Mouse (Mus musculus) forebrain, embryonic 15.5 days (tissue): ENCODE data around the gene Ubap1. TPM values are rescaled to one million over a fixed set of nuclear protein-coding genes. Genes with fewer than 3 reads are reported as not detected.

Experiments used
- ATAC-seq: fragments of 200-750 bp; cut with Nextera tagmentation; replicated peaks from 2 replicates; pipeline ENCODE4 v1.8.0; 2017; ENCODE audit warnings: mild to moderate bottlenecking, moderate TSS enrichment, moderate library complexity
- H3K27ac ChIP-seq: fragments of 300-500 bp; sonication (generic); replicated peaks from 2 replicates; pipeline ENCODE4 v1.5.1; 2015; ENCODE audit warnings: mild to moderate bottlenecking, inconsistent platforms
- H3K27me3 ChIP-seq: fragments of 300-500 bp; sonication (generic); 2 replicates; pipeline ENCODE4 v1.6.1; 2015; ENCODE audit warnings: inconsistent platforms
- H3K36me3 ChIP-seq: fragments of 300-500 bp; sonication (generic); 2 replicates; pipeline ENCODE4 v1.6.1; 2015; ENCODE audit warnings: mild to moderate bottlenecking, inconsistent platforms
- H3K4me1 ChIP-seq: fragments of 300-500 bp; sonication (generic); 2 replicates; pipeline ENCODE4 v1.6.1; 2015; ENCODE audit warnings: inconsistent platforms
- H3K4me2 ChIP-seq: fragments of 300-500 bp; sonication (generic); replicated peaks from 2 replicates; pipeline ENCODE4 v1.6.1; 2015; ENCODE audit warnings: mild to moderate bottlenecking, inconsistent platforms
- H3K4me3 ChIP-seq: fragments of 300-500 bp; sonication (generic); 2 replicates; pipeline ENCODE4 v1.5.1; 2015; ENCODE audit warnings: mild to moderate bottlenecking, inconsistent platforms
- H3K9ac ChIP-seq: fragments of 300-500 bp; sonication (generic); replicated peaks from 2 replicates; pipeline ENCODE4 v1.6.1; 2015; ENCODE audit warnings: mild to moderate bottlenecking, inconsistent platforms
- H3K9me3 ChIP-seq: fragments of 300-500 bp; sonication (generic); 2 replicates; pipeline ENCODE4 v1.6.1; 2016; ENCODE audit warnings: inconsistent platforms
- WGBS: fragments of 180-500 bp; shearing (Covaris S2); methylation state at CpG from one replicate; pipeline ENCODE4 v1.1.7; 2015; ENCODE audit warnings: mixed read lengths; 5-methylcytosine and 5-hydroxymethylcytosine counted together
- polyA plus RNA-seq: library from polyadenylated mRNA; unstranded; fragments of >200 nt; fragmentation: Nextera tagmentation; extraction: Ambion mirVana; gene quantifications from 2 replicates; pipeline ENCODE4 v1.2.1, GENCODE M21; 2015

Ubap1 gene
- polyA plus RNA-seq, 1 experiment from 2014 or later, result 73.5 TPM

- WGBS, result 95% methylated on average over 3 of the region's 3 CpGs
Observed at GRCm38 (mm10) chr4:41361059-41361458, 12.3 kb downstream of the Ubap1 start.

GRCm38 (mm10) chr4:41368198-41368597 is 19.4 kb downstream of the Ubap1 start:
- H3K9me3 ChIP-seq, result no peaks in the 10 kb centered on the region
- H3K27ac ChIP-seq, result no peak overlapping the region
- H3K27me3 ChIP-seq, result no peaks in the 10 kb centered on the region
- no peaks in the 10 kb centered on the region for H3K4me1 ChIP-seq
- H3K4me2 ChIP-seq, result no peak overlapping the region
- H3K9ac ChIP-seq, result no peak overlapping the region
- peaks cover 13% of the 10 kb centered on the region; the same call in 1 of the 2 replicates for H3K36me3 ChIP-seq
- ATAC-seq, result no peak
- whole genome bisulfite sequencing, result 92% methylated on average over 4 of the region's 4 CpGs
- H3K4me3 ChIP-seq, result no peak overlapping the region

More at GRCm38 (mm10) chr4:41361059-41361458, 12.3 kb downstream of the Ubap1 start:
- H3K27ac ChIP-seq, result no peak overlapping the region
- no peak overlapping the region for H3K4me3 ChIP-seq
- H3K4me1 ChIP-seq, result peaks cover 15% of the 10 kb centered on the region
- ATAC-seq, result no peak
- no peaks in the 10 kb centered on the region for H3K36me3 ChIP-seq
- H3K9ac ChIP-seq, result no peak overlapping the region
- H3K27me3 ChIP-seq, result no peaks in the 10 kb centered on the region
- no peaks in the 10 kb centered on the region for H3K9me3 ChIP-seq
- H3K4me2 ChIP-seq, result no peak overlapping the region

GRCm38 (mm10) chr4:41369702-41370437 is 21.1 kb downstream of the Ubap1 start:
- WGBS, result 94% methylated on average over 9 of the region's 9 CpGs
- Histone ChIP-seq H3K4me3 (no peak overlapping the region), H3K9ac (no peak overlapping the region), H3K4me2 (no peak overlapping the region), H3K27ac (no peak overlapping the region), H3K36me3 (peaks cover 13% of the 10 kb centered on the region), H3K9me3 (no peaks in the 10 kb centered on the region), H3K27me3 (no peaks in the 10 kb centered on the region), H3K4me1 (no peaks in the 10 kb centered on the region)
- no peak for ATAC-seq

- Histone ChIP-seq H3K4me1 (no peaks in the 10 kb centered on the region), H3K27ac (no peak overlapping the region), H3K27me3 (no peaks in the 10 kb centered on the region), H3K4me2 (no peak overlapping the region), H3K9me3 (no peaks in the 10 kb centered on the region), H3K4me3 (no peak overlapping the region), H3K9ac (no peak overlapping the region), H3K36me3 (peaks cover 52% of the 10 kb centered on the region)
- ATAC-seq, result no peak
Observed at GRCm38 (mm10) chr4:41377567-41377966, 28.8 kb downstream of the Ubap1 start.

GRCm38 (mm10) chr4:41381213-41381950 is 32.6 kb downstream of the Ubap1 start:
- no peak overlapping the region for H3K27ac ChIP-seq
- H3K36me3 ChIP-seq, result peaks cover 51% of the 10 kb centered on the region
- no peaks in the 10 kb centered on the region for H3K27me3 ChIP-seq
- ATAC-seq, result no peak
- H3K9me3 ChIP-seq, result no peaks in the 10 kb centered on the region
- no peaks in the 10 kb centered on the region for H3K4me1 ChIP-seq
- H3K9ac ChIP-seq, result no peak overlapping the region
- no peak overlapping the region for H3K4me3 ChIP-seq
- no peak overlapping the region for H3K4me2 ChIP-seq
- WGBS, result 97% methylated on average over 5 of the region's 5 CpGs

- Histone ChIP-seq H3K4me3 (no peak overlapping the region), H3K9me3 (no peaks in the 10 kb centered on the region), H3K27me3 (no peaks in the 10 kb centered on the region), H3K9ac (no peak overlapping the region), H3K4me1 (no peaks in the 10 kb centered on the region), H3K4me2 (no peak overlapping the region), H3K27ac (no peak overlapping the region), H3K36me3 (peaks cover 40% of the 10 kb centered on the region)
- no peak for ATAC-seq
- WGBS, result 83% methylated on average over 1 of the region's 1 CpGs
Observed at GRCm38 (mm10) chr4:41386412-41386975, 37.7 kb downstream of the Ubap1 start.

GRCm38 (mm10) chr4:41387755-41388469 is 39.1 kb downstream of the Ubap1 start:
- H3K27ac ChIP-seq, result no peak overlapping the region
- peaks cover 45% of the 10 kb centered on the region for H3K36me3 ChIP-seq
- no peak overlapping the region for H3K4me3 ChIP-seq
- ATAC-seq, result no peak
- no peaks in the 10 kb centered on the region for H3K9me3 ChIP-seq
- no peak overlapping the region for H3K9ac ChIP-seq
- H3K4me1 ChIP-seq, result no peaks in the 10 kb centered on the region
- H3K27me3 ChIP-seq, result no peaks in the 10 kb centered on the region
- H3K4me2 ChIP-seq, result no peak overlapping the region
- WGBS, result 84% methylated on average over 7 of the region's 7 CpGs

- peaks cover 40% of the 10 kb centered on the region for H3K36me3 ChIP-seq
- no peak overlapping the region for H3K9ac ChIP-seq
- ATAC-seq, result no peak
- H3K27me3 ChIP-seq, result no peaks in the 10 kb centered on the region
- no peaks in the 10 kb centered on the region for H3K9me3 ChIP-seq
- H3K27ac ChIP-seq, result no peak overlapping the region
- no peaks in the 10 kb centered on the region for H3K4me1 ChIP-seq
- no peak overlapping the region for H3K4me2 ChIP-seq
- 84% methylated on average over 5 of the region's 5 CpGs for WGBS
- H3K4me3 ChIP-seq, result no peak overlapping the region
Observed at GRCm38 (mm10) chr4:41388616-41389015, 39.8 kb downstream of the Ubap1 start.

GRCm38 (mm10) chr4:41389240-41389639 is 40.4 kb downstream of the Ubap1 start:
- Histone ChIP-seq H3K4me1 (no peaks in the 10 kb centered on the region), H3K36me3 (peaks cover 43% of the 10 kb centered on the region), H3K9me3 (no peaks in the 10 kb centered on the region), H3K9ac (no peak overlapping the region), H3K4me2 (no peak overlapping the region), H3K27ac (no peak overlapping the region), H3K27me3 (no peaks in the 10 kb centered on the region), H3K4me3 (no peak overlapping the region)
- no peak for ATAC-seq
- WGBS, result 91% methylated on average over 5 of the region's 5 CpGs

GRCm38 (mm10) chr4:41390122-41390521 is 41.3 kb downstream of the Ubap1 start:
- peak; percentile 64 for ATAC-seq
- WGBS, result 32% methylated on average over 3 of the region's 3 CpGs

GRCm38 (mm10) chr4:41391015-41391414 is 42.2 kb downstream of the Ubap1 start:
- Histone ChIP-seq H3K9ac (no peak overlapping the region), H3K4me1 (no peaks in the 10 kb centered on the region), H3K4me2 (no peak overlapping the region), H3K36me3 (peaks cover 58% of the 10 kb centered on the region), H3K9me3 (no peaks in the 10 kb centered on the region), H3K27ac (no peak overlapping the region), H3K4me3 (no peak overlapping the region), H3K27me3 (no peaks in the 10 kb centered on the region)
- 87% methylated on average over 2 of the region's 2 CpGs for WGBS
- ATAC-seq, result no peak

More at GRCm38 (mm10) chr4:41390122-41390521, 41.3 kb downstream of the Ubap1 start:
- no peaks in the 10 kb centered on the region for H3K27me3 ChIP-seq
- no peaks in the 10 kb centered on the region for H3K9me3 ChIP-seq
- H3K4me2 ChIP-seq, result no peak overlapping the region
- peaks cover 49% of the 10 kb centered on the region for H3K36me3 ChIP-seq
- no peak overlapping the region for H3K9ac ChIP-seq
- H3K4me3 ChIP-seq, result no peak overlapping the region
- H3K4me1 ChIP-seq, result no peaks in the 10 kb centered on the region
- H3K27ac ChIP-seq, result no peak overlapping the region

GRCm38 (mm10) chr4:41394651-41395050 is 45.9 kb downstream of the Ubap1 start:
- 75% methylated on average over 9 of the region's 9 CpGs for WGBS
- Histone ChIP-seq H3K9me3 (no peaks in the 10 kb centered on the region), H3K4me1 (no peaks in the 10 kb centered on the region), H3K36me3 (peaks cover 53% of the 10 kb centered on the region), H3K9ac (no peak overlapping the region), H3K27ac (no peak overlapping the region), H3K4me3 (no peak overlapping the region), H3K4me2 (no peak overlapping the region), H3K27me3 (no peaks in the 10 kb centered on the region)
- no peak for ATAC-seq
